Mouse (Mus musculus) thymus, postnatal 25 days (tissue): ENCODE results near the gene Arid4a.
"Not testable (repeated sequence)": the region's sequence is repeated elsewhere in the genome, so short reads cannot be mapped to it uniquely, and the experiment has no call there.

Experiments
- DNase-seq: peaks from one replicate; pipeline ENCODE4 v3.0.0; 2022

Gene Arid4a

DNA sequence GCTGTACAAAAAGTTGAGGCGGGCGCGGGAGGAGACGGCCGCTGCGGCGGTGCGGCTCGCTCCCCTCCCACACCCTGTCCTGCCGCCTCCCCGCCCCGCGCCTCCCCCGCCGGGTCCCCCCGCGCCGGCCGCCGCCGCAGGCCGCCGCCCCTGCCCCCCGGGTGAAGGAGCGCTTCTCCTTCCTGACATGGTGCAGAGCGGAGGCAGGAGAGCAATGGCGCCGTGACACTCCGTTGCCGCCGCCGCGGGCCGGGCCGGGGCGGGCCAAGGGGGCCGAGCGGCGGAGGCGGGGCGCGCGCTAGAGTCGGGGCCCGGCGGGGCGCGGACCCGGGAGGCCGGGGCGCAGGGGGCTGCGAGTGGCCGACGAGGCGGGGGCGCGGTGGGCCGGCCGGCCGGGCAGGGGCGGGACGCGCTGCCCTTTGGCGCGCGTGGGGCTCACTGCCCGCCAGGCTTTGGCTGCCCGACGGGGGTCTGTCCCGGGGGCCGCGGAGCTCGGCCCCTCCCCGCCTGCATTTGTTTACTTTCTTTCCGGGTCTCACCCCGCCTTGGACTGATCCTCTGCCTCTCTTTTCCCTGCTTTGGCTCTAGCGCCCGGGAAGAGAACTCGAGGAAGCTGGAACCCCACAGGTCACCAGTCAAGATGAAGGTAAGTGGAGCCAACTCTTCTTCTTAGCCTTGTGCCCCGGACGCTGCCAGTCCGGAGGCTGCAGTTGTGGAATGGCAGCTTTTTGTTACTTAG, 882 bp downstream of the Arid4a start:
- DNase-seq = peak; percentile 65

DNA sequence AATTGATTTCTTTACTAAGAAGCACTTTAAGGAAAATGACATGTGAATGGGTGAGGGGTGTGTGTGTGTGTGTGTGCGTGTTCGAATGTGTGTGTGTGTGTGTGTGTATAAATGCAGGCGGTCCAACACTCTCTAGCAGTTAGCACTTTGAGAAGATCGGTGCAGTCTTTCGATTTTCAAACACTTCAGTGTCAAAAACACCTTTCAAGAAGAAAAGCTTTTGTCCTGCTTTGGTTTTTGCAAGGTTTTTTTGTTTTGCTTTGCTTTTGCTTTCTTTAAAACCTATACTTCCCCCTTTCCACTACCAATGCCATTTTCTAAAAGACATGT, 1.4 kb downstream of the Arid4a start:
- no peak for DNase-seq

GRCm38 (mm10) chr12:71017827-71018226, 2.0 kb downstream of the Arid4a start:
- DNase-seq = no peak

DNA sequence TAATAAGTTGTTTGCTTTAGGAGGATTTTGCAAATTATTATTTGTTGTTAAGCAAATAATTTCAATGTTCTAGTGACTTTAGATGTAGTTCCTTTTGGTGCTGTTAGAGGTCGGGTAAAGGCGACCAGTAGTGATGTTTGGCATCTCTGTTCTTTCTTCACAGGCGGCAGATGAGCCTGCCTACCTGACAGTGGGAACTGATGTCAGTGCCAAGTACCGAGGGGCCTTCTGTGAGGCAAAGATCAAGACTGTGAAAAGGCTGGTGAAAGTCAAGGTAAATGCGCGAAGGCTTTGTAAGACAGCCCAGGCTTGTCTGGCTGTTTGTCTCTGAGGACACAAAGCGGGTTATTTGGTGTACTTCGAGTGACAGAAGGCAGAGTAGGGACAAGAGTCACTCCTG, 3.4 kb downstream of the Arid4a start:
- no peak for DNase-seq

DNA sequence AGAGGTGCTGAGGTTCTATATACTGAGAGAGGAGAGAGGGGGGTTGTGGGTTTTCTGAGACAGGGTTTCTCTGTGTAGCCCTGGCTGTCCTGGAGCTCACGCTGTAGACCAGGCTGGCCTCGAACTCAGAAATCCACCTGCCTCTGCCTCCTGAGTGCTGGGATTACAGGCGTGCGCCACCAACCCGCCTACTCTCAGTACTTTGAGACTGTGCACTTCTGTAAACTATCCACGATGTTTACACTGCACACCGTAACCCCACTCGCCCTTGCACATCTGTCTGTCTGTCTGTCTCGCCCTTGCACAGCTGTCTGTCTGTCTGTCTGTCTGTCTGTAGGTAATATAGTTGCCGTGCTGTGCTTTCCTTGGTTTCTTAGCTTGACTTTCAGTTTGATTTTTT, 8.6 kb downstream of the Arid4a start:
- no peak for DNase-seq

- not testable (repeated sequence) for DNase-seq
Observed at GRCm38 (mm10) chr12:71028265-71028664, 12.5 kb downstream of the Arid4a start.

GRCm38 (mm10) chr12:71030260-71030659, 14.5 kb downstream of the Arid4a start:
- DNase-seq = no peak

GRCm38 (mm10) chr12:71030722-71031121, 14.9 kb downstream of the Arid4a start:
- DNase-seq = no peak

DNA sequence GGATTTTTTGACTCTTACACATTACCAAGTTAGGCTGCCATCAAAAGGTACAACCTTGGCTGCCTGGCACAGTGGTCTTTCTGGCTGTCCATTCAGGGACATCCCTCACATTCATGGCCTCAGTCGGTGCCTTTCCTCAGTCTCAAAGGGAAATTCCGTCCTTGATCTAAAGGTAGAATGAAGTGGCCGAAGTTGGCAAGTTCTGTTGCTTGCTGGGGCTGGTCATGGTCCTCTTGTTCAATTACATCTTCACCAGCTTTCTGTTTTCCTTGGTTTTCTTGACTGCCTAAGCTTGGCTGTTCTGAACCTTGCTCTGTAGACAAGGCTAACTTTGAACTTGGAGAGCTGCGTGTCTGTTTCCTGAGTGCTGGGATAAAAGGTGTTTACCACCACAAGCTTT, 20.0 kb downstream of the Arid4a start:
- no peak for DNase-seq

DNA sequence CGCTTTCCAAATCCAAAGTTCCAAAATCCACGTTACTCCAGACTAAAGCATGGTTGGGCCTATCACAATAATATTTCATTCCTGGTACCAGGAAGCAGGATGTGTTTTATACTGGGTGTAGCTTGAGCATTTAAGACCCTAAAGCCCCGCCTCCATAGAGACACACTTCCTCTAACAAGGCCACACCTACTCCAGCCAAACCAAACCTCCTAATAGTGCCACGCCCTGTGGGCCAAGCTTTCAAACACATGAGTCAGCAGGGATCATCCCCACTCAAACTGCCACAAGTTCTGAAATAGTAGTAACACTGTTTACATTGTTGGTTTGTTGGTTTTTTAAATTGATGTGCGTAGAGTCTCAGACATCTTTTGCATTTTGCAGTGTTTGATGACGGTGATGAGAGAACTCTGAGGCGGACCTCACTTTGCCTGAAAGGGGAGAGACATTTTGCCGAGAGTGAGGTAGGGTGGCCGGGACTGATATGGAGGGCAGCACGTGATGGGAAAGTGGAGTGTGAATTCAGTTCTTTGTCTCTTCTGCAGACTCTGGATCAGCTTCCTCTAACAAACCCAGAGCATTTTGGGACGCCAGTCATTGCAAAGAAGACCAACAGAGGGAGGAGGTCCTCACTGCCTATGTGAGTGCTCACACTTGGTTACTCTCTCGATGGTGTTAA, 21.1 kb downstream of the Arid4a start:
- no peak for DNase-seq

DNA sequence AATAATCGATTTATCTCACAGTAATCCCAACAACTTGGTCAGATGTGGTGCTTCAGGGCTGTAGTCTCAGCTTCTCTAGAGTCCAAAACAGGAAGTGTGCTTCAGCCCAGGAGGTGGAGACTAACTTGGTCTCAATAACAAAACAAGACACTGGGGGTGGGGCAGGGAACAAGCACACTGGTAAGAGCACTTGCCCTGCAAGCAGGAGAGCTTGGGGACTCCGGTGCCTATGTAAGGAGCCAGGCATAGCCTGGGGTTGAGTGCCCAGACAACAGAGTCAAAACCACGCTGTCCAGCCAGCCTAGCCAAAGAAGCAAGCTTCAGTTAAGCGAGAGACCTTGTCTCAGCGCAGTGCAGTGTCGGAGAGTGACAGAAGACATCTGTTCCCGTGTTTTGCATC, 24.7 kb downstream of the Arid4a start:
- DNase-seq = peak; percentile 43

DNA sequence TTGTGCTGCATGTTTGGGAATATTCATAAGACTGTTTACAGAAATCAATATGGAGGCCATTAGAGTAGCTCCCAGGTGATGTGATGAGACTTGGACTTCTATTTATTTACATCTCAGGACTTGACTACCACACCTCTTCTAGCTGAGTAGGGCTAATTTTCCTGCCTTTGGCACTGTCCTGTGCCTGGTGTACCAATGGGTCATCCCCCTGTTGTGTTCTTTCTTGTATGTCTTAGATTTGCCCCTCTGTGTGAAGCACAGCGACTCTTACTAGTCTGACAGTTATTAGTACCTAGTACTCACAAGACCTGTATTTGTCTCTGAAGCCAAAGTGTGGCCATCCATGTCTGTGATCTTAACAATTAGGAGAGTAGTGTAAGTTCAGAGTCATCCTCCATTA, 26.7 kb downstream of the Arid4a start:
- no peak for DNase-seq

GRCm38 (mm10) chr12:71043571-71043970, 27.8 kb downstream of the Arid4a start:
- DNase-seq = no peak

DNA sequence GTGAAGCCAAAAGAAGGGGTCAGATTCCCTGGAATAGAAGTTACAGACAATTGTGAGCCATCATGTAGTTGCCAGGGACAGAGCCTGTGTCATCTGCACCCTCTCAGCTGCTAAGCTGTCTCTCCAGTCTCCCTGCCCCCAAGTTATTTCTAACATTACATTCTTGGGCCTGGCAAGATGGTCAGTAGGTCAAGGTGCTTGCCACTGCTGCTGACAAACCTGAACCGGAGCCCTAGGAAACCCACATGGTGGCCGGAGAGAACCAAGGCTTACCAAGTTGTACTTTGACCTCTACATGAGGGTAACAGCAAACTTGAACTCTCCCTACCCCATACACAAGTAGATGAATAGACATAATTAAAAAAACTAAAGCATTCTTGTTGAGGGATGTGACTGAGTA, 28.7 kb downstream of the Arid4a start:
- DNase-seq = no peak

DNA sequence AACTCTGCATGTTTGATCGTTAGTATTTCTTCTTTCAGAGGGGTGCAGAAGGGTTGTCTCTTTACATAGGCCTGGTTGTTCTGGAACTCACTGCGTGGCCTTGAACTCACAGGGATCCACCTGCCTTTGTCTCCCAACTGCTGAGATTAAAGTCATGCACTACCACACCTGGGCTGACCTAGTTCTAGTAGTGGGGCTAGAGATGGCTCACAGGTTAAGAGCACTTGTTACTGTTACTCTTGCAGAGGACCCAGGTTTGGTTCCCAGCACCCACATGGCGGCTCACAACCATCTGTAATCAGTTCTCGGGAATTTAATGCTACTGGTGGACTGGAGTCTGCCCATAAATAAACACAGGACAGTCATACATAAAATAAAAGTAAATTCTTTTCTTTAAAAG, 30.7 kb downstream of the Arid4a start:
- no peak for DNase-seq

DNA sequence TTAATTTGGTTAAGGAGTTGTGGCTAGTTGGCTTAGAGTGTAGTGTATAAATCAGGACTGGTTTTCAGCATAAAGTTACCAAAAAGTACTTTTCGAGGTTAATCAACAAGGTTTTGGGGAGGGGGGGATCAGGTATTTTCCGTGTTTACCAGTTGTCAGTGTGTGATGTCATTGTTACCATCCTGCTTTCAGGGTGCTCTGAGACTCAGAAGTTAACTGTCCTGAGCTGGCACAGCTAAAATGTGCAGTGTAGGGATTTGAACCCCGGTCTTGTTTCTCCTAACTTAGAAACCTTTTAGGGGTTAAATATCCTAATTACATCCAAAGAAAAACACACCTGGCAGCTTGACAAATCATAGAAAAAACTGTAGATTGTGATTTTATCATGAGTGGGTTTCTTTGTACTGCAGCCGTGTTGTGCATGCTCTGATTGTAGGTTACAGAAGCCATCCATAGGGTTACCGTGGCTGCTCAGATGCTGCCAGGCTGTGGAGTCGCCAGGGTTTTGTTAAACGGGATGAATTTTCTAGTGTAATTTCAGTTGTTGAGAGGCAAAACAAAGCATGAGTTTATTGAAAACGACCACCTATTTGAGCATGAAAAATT, 31.8 kb downstream of the Arid4a start:
- DNase-seq = no peak

DNA sequence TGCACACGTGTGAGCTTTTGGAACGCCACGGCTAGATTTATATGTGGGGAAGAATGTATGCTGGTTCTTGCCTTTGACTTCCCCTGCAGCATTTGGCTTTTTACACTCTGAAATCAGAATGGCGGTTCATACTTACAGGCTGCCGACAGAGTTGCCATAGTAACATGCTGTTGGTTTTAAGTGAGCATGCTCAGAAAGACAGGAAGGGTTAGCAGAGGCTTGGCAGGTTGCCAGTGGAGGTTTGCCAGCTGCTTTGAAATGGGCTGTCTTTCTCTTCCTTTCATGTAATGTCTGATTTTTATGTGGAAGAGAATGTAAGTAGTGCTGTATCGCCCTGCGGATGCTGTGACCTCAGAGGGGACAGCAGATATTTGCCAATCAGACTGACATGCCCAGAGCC, 32.3 kb downstream of the Arid4a start:
- DNase-seq = peak; percentile 94

DNA sequence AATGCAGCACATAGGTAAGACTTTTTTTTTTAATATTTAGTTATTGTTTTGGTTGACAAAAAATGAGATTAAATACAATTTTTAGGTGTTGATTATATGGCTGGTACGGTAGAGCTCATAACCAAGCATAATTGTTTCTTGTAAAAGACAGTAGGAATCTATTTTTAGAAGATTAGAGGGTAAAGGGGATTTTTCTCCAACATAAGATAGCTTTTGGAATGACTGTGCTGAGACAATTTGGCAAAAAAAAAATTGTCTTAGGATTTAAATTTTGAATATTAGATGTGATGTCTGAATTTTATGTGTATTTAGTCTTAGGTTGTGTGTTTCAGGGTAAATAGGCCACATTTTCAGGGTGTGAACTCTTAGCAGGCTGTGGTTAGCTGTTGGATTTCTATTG, 32.8 kb downstream of the Arid4a start:
- no peak for DNase-seq

- no peak for DNase-seq
Observed at GRCm38 (mm10) chr12:71049596-71050265, 33.9 kb downstream of the Arid4a start.

- peak; percentile 74 for DNase-seq
Observed at GRCm38 (mm10) chr12:71051079-71051478, 35.3 kb downstream of the Arid4a start.

GRCm38 (mm10) chr12:71052341-71052995, 36.7 kb downstream of the Arid4a start:
- no peak for DNase-seq

GRCm38 (mm10) chr12:71053031-71053430, 37.2 kb downstream of the Arid4a start:
- no peak for DNase-seq

DNA sequence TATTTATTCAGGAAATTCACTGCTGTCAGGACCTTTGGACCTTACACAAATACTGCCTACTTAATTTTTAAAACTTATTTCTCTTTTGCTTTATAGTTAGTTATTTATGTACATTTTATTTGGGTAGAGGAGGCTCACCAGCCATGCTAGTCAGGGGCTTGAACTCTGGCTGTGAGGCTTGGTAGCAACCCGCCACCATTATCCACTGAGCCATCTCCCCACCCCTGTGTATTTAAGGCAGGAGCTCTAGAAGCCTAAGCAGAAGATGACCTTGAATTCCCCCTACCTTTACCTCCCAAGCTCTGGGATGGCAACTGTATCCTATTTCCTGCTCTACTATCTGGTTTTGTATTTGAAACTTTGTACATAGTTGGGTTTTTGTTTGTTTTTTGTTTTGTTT, 37.7 kb downstream of the Arid4a start:
- no peak for DNase-seq
